Mouse (Mus musculus): ENCODE measurements around the gene Tctex1d1.

The Tctex1d1 gene

GRCm38 (mm10) chr4:102978440-102978839, at the start of gene Tctex1d1:
Tctex1d1 (plus strand) TSS chr4:102978606.
- DNase-seq, result no peak

GRCm38 (mm10) chr4:102929491-102929890, 48.9 kb upstream of the Tctex1d1 start:
- DNase-seq, result no peak

- DNase-seq, result peak; percentile 26
Measured at GRCm38 (mm10) chr4:102930679-102931078, 47.7 kb upstream of the Tctex1d1 start.

- no peak for DNase-seq
Measured at GRCm38 (mm10) chr4:102940266-102940665, 38.1 kb upstream of the Tctex1d1 start.

- no peak for DNase-seq
Measured at GRCm38 (mm10) chr4:102940738-102941137, 37.7 kb upstream of the Tctex1d1 start.

- no peak for DNase-seq
Measured at GRCm38 (mm10) chr4:102944325-102944724, 34.1 kb upstream of the Tctex1d1 start.

GRCm38 (mm10) chr4:102952476-102952875, 25.9 kb upstream of the Tctex1d1 start:
- DNase-seq, result no peak

GRCm38 (mm10) chr4:102955294-102955956, 23.0 kb upstream of the Tctex1d1 start:
- DNase-seq, result no peak

- no peak for DNase-seq
Measured at GRCm38 (mm10) chr4:102959409-102959808, 19.0 kb upstream of the Tctex1d1 start.

GRCm38 (mm10) chr4:102964174-102964573, 14.2 kb upstream of the Tctex1d1 start:
- peak; percentile 35 for DNase-seq

- DNase-seq, result peak; percentile 23
Measured at GRCm38 (mm10) chr4:102967811-102968210, 10.6 kb upstream of the Tctex1d1 start.

- DNase-seq, result no peak
Measured at GRCm38 (mm10) chr4:102969599-102969998, 8.8 kb upstream of the Tctex1d1 start.

- no peak for DNase-seq
Measured at GRCm38 (mm10) chr4:102971159-102971558, 7.2 kb upstream of the Tctex1d1 start.

- no peak for DNase-seq
Measured at GRCm38 (mm10) chr4:102972071-102972470, 6.3 kb upstream of the Tctex1d1 start.

GRCm38 (mm10) chr4:102974172-102974571, 4.2 kb upstream of the Tctex1d1 start:
- no peak for DNase-seq

GRCm38 (mm10) chr4:102976290-102977275, 1.8 kb upstream of the Tctex1d1 start:
- no peak for DNase-seq

GRCm38 (mm10) chr4:102977778-102978321, 556 bp upstream of the Tctex1d1 start:
- no peak for DNase-seq

GRCm38 (mm10) chr4:102979385-102979784, 979 bp downstream of the Tctex1d1 start:
- DNase-seq, result no peak

- DNase-seq, result no peak
Measured at GRCm38 (mm10) chr4:102981709-102982108, 3.3 kb downstream of the Tctex1d1 start.

- DNase-seq, result peak; percentile 31
Measured at GRCm38 (mm10) chr4:102986173-102986572, 7.8 kb downstream of the Tctex1d1 start.

GRCm38 (mm10) chr4:102986917-102987316, 8.5 kb downstream of the Tctex1d1 start:
- DNase-seq, result peak; percentile 78

GRCm38 (mm10) chr4:102987325-102987724, 8.9 kb downstream of the Tctex1d1 start:
- peak; percentile 24 for DNase-seq

- peak; percentile 65 for DNase-seq
Measured at GRCm38 (mm10) chr4:102987756-102988155, 9.3 kb downstream of the Tctex1d1 start.

Data from thymus, postnatal 14 days (tissue).